Mouse (Mus musculus) embryonic facial prominence, embryonic 14.5 days (tissue): ENCODE measurements around the gene Senp6. TPM values are rescaled to one million over a fixed set of nuclear protein-coding genes. Genes with fewer than 3 reads are reported as not detected.

Experiments
- polyA plus RNA-seq: library from polyadenylated mRNA; unstranded; fragments of >200 nt; fragmentation: Nextera tagmentation; extraction: Ambion mirVana; gene quantifications from 2 replicates; pipeline ENCODE4 v1.2.1, GENCODE M21; 2014

The Senp6 gene
- polyA plus RNA-seq, 1 experiment from 2014 or later, result 59.9 TPM

Other genes with a start within 250 kb of the Senp6 start
- 10.1 and 10.4 TPM in 2 replicates for gene Filip1, start 54.1 kb upstream of the Senp6 start, polyA plus RNA-seq
- gene Myo6, start 98.1 kb downstream of the Senp6 start, polyA plus RNA-seq, result 18.1 and 20.1 TPM in 2 replicates